Mouse (Mus musculus) limb, embryonic 11.5 days (tissue): ENCODE measurements around the gene Gm49321. TPM values are rescaled to one million over a fixed set of nuclear protein-coding genes. Genes with fewer than 3 reads are reported as not detected.
A peak's percentile ranks its signal among the peaks of the same experiment; 100 is the strongest.

ENCODE experiments used
- ATAC-seq: fragments of 200-750 bp; cut with Nextera tagmentation; 2 replicates; pipeline ENCODE4 v1.8.0; 2017; ENCODE audit warnings: low read depth; ENCODE audit not compliant: insufficient number of reproducible peaks, low FRiP score, low TSS enrichment
- DNase-seq: peaks from one replicate; pipeline ENCODE4 v3.0.0-alpha.2; 2015; ENCODE audit warnings: low spot score
- H3K27ac ChIP-seq: fragments of 300-500 bp; sonication (generic); replicated peaks from 2 replicates; pipeline ENCODE4 v1.5.1; 2014; ENCODE audit warnings: low read depth, mild to moderate bottlenecking, low read length
- H3K27me3 ChIP-seq: fragments of 300-500 bp; sonication (generic); 2 replicates; pipeline ENCODE4 v1.6.1; 2014; ENCODE audit warnings: mild to moderate bottlenecking, low read length, mixed read lengths; ENCODE audit not compliant: control insufficient read depth, insufficient read depth
- H3K36me3 ChIP-seq: fragments of 300-500 bp; sonication (generic); 2 replicates; pipeline ENCODE4 v1.6.1; 2014; ENCODE audit warnings: mild to moderate bottlenecking, low read length, moderate library complexity, mixed read lengths; ENCODE audit not compliant: control insufficient read depth, insufficient read depth
- H3K4me1 ChIP-seq: fragments of 300-500 bp; sonication (generic); 2 replicates; pipeline ENCODE4 v1.6.1; 2014; ENCODE audit warnings: low read length, mixed read lengths; ENCODE audit not compliant: control insufficient read depth, insufficient read depth
- H3K4me2 ChIP-seq: fragments of 300-500 bp; sonication (generic); 2 replicates; pipeline ENCODE4 v1.6.1; 2014; ENCODE audit warnings: low read depth, mild to moderate bottlenecking, moderate library complexity; ENCODE audit not compliant: severe bottlenecking
- H3K4me3 ChIP-seq: fragments of 300-500 bp; sonication (generic); 2 replicates; pipeline ENCODE4 v1.5.1; 2014; ENCODE audit warnings: low read depth, low read length
- H3K9ac ChIP-seq: fragments of 300-500 bp; sonication (generic); 2 replicates; pipeline ENCODE4 v1.6.1; 2014; ENCODE audit warnings: mild to moderate bottlenecking, low read length
- H3K9me3 ChIP-seq: fragments of 300-500 bp; sonication (generic); 2 replicates; pipeline ENCODE4 v1.6.1; 2016; ENCODE audit warnings: low read length; ENCODE audit not compliant: control insufficient read depth
- WGBS: fragments of 180-500 bp; shearing (Covaris S2); extraction: QIAGEN DNeasy Blood & Tissue Kit; methylation state at CpG from one replicate; pipeline ENCODE4 v1.1.7; 2014; 5-methylcytosine and 5-hydroxymethylcytosine counted together
- polyA plus RNA-seq: library from polyadenylated mRNA; unstranded; fragments of >200 nt; fragmentation: Nextera tagmentation; extraction: Ambion mirVana; gene quantifications from 2 replicates; pipeline ENCODE4 v1.2.1, GENCODE M21; 2014

Gm49321 gene
- polyA plus RNA-seq, 1 experiment from 2014 or later, result 13.5 TPM

- Histone ChIP-seq H3K27me3 (peaks cover under 1% of the 10 kb centered on the region; the same call in 1 of the 2 replicates), H3K27ac (no peak overlapping the region), H3K4me1 (0 out of 2 replicates have a peak, but pooled peaks cover under 1% of the 10 kb centered on the region), H3K4me3 (no peak overlapping the region), H3K4me2 (no peak overlapping the region), H3K9me3 (no peaks in the 10 kb centered on the region), H3K36me3 (no peaks in the 10 kb centered on the region), H3K9ac (no peak overlapping the region)
- WGBS, result 83% methylated on average over 5 of the region's 5 CpGs
- no peak for DNase-seq
- no peak for ATAC-seq
Measured at GRCm38 (mm10) chr12:73954785-73955184, 17.3 kb downstream of the Gm49321 start.

GRCm38 (mm10) chr12:73957676-73958075 lies 20.2 kb downstream of the Gm49321 start:
- WGBS, result 90% methylated on average over 3 of the region's 3 CpGs
- ATAC-seq, result no peak

GRCm38 (mm10) chr12:73958830-73959229 lies 21.4 kb downstream of the Gm49321 start:
- no peak for ATAC-seq
- Histone ChIP-seq H3K36me3 (no peaks in the 10 kb centered on the region), H3K4me2 (no peak overlapping the region), H3K4me3 (no peak overlapping the region), H3K9ac (no peak overlapping the region), H3K9me3 (no peaks in the 10 kb centered on the region), H3K27me3 (no peaks in the 10 kb centered on the region), H3K27ac (no peak overlapping the region), H3K4me1 (no peaks in the 10 kb centered on the region)
- 84% methylated on average over 2 of the region's 2 CpGs for WGBS
- DNase-seq, result no peak

More at GRCm38 (mm10) chr12:73957676-73958075, 20.2 kb downstream of the Gm49321 start:
- H3K9ac ChIP-seq, result no peak overlapping the region
- H3K9me3 ChIP-seq, result no peaks in the 10 kb centered on the region
- no peaks in the 10 kb centered on the region for H3K36me3 ChIP-seq
- H3K4me1 ChIP-seq, result no peaks in the 10 kb centered on the region
- H3K27me3 ChIP-seq, result no peaks in the 10 kb centered on the region
- H3K4me3 ChIP-seq, result no peak overlapping the region
- no peak for DNase-seq
- no peak overlapping the region for H3K27ac ChIP-seq
- no peak overlapping the region for H3K4me2 ChIP-seq

GRCm38 (mm10) chr12:73964291-73965281 lies 27.1 kb downstream of the Gm49321 start, which contains the start of gene Snapc1:
TSS of gene Snapc1 (plus strand) at chr12:73964481.
- 1% methylated on average over 60 of the region's 60 CpGs for WGBS
- peak within 1 kb of the TSS; percentile 91 for H3K4me3 ChIP-seq

GRCm38 (mm10) chr12:73969142-73969541 lies 31.7 kb downstream of the Gm49321 start:
- H3K27me3 ChIP-seq, result no peaks in the 10 kb centered on the region
- H3K9me3 ChIP-seq, result no peaks in the 10 kb centered on the region; the same call in 1 of the 2 replicates
- no peak overlapping the region for H3K9ac ChIP-seq
- H3K4me3 ChIP-seq, result no peak overlapping the region
- WGBS, result 94% methylated on average over 8 of the region's 8 CpGs
- H3K27ac ChIP-seq, result no peak overlapping the region
- peaks cover 17% of the 10 kb centered on the region for H3K36me3 ChIP-seq
- ATAC-seq (no peak), DNase-seq (no peak)
- H3K4me1 ChIP-seq, result 0 out of 2 replicates have a peak, but pooled peaks cover 7% of the 10 kb centered on the region
- H3K4me2 ChIP-seq, result no peak overlapping the region

More at GRCm38 (mm10) chr12:73964291-73965281, 27.1 kb downstream of the Gm49321 start, which contains the start of gene Snapc1:
- Histone ChIP-seq H3K9ac (peak within 1 kb of the TSS; percentile 87), H3K4me2 (peak within 1 kb of the TSS; percentile 82), H3K27me3 (no peaks in the 10 kb centered on the region), H3K9me3 (no peaks in the 10 kb centered on the region), H3K27ac (0 out of 2 replicates have a peak within 1 kb of the TSS, but pooled peaks have one; percentile 33), H3K36me3 (peaks cover 4% of the 10 kb centered on the region; the same call in 1 of the 2 replicates), H3K4me1 (0 out of 2 replicates have a peak, but pooled peaks cover 7% of the 10 kb centered on the region)
- ATAC-seq (peak; percentile 99), DNase-seq (peak; percentile 98)

GRCm38 (mm10) chr12:73974584-73974983 lies 37.1 kb downstream of the Gm49321 start:
- Histone ChIP-seq H3K4me2 (no peak overlapping the region), H3K4me3 (no peak overlapping the region), H3K9me3 (no peaks in the 10 kb centered on the region; the same call in 1 of the 2 replicates), H3K27ac (no peak overlapping the region), H3K4me1 (no peaks in the 10 kb centered on the region), H3K36me3 (peaks cover 29% of the 10 kb centered on the region), H3K9ac (no peak overlapping the region), H3K27me3 (no peaks in the 10 kb centered on the region)
- ATAC-seq (no peak), DNase-seq (no peak)
- WGBS, result 93% methylated on average over 6 of the region's 6 CpGs

- Histone ChIP-seq H3K4me1 (no peaks in the 10 kb centered on the region), H3K27me3 (no peaks in the 10 kb centered on the region)
Measured at GRCm38 (mm10) chr12:73978144-73978543, 40.7 kb downstream of the Gm49321 start.

GRCm38 (mm10) chr12:73979667-73980066 lies 42.2 kb downstream of the Gm49321 start:
- H3K4me1 ChIP-seq, result no peaks in the 10 kb centered on the region
- no peaks in the 10 kb centered on the region for H3K9me3 ChIP-seq
- H3K36me3 ChIP-seq, result peaks cover 16% of the 10 kb centered on the region; the same call in 1 of the 2 replicates
- 94% methylated on average over 5 of the region's 5 CpGs for WGBS
- no peak overlapping the region for H3K4me2 ChIP-seq
- DNase-seq (no peak), ATAC-seq (no peak)
- no peak overlapping the region for H3K4me3 ChIP-seq
- no peak overlapping the region for H3K9ac ChIP-seq
- H3K27me3 ChIP-seq, result no peaks in the 10 kb centered on the region
- no peak overlapping the region for H3K27ac ChIP-seq

More at GRCm38 (mm10) chr12:73978144-73978543, 40.7 kb downstream of the Gm49321 start:
- Histone ChIP-seq H3K4me3 (no peak overlapping the region), H3K4me2 (no peak overlapping the region), H3K36me3 (peaks cover 18% of the 10 kb centered on the region; the same call in 1 of the 2 replicates), H3K9me3 (no peaks in the 10 kb centered on the region), H3K9ac (no peak overlapping the region), H3K27ac (no peak overlapping the region)
- WGBS, result 93% methylated on average over 3 of the region's 3 CpGs
- ATAC-seq, result no peak
- no peak for DNase-seq
